Mouse (Mus musculus) common myeloid progenitor, adult 5-6 weeks (primary cell): ENCODE results near the gene Pla2g4f. TPM values are rescaled to one million over a fixed set of nuclear protein-coding genes. Genes with fewer than 3 reads are reported as not detected.
A peak's percentile ranks its signal among the peaks of the same experiment; 100 is the strongest.

Experiments used
- ATAC-seq: replicated peaks from 2 replicates; pipeline ENCODE4 v1.8.0; 2016; ENCODE audit warnings: low read depth, mild to moderate bottlenecking, moderate TSS enrichment, inconsistent platforms; ENCODE audit not compliant: poor library complexity, severe bottlenecking
- total RNA-seq: library from RNA; stranded (forward); fragments of 200-1000, 187-1606 nt; gene quantifications from 2 replicates; pipeline ENCODE4 v1.2.3, GENCODE M21; 2017

Gene Pla2g4f
- total RNA-seq, 1 experiment from 2014 or later: 0.27 TPM

DNA sequence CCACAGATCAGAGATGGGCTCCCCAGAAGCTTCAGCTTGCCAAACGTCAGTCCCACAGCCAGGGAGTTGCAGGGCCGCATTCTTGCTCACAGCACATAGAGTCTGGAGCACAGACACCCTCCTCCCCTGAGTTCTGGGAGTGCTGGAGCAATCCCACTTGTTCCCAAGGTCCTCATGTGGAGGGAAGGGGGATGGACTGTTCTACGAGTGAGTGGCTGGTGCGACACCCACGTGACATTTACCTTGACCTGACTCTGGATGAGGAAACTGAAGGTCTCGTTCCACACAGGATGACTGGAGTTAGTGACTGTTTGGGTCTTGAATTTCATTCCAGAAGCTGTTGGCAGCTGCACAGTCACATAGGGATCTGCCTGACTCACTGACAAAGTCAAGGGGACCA is 30.4 kb downstream of the Pla2g4f start:
- no peak for ATAC-seq

DNA sequence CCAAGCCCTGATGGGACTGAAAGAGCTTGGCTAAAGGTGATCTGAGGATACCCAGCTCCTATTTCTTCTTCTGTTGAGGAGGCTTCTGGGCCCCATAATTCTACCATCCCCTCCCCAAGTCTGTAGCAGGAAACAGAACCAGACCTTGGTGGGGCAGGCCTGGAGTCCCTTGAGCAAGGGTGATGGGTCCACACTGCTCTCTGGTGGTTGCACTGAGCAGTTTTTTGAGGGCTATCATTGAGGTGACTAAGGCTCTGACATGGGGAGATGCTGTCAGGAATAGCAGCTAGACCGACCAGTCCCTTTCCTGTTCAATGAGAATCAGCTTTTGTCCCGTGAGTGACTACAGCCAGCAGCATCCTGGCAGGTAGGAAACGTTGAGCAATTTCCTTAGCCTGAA is 32.7 kb downstream of the Pla2g4f start:
- no peak for ATAC-seq

DNA sequence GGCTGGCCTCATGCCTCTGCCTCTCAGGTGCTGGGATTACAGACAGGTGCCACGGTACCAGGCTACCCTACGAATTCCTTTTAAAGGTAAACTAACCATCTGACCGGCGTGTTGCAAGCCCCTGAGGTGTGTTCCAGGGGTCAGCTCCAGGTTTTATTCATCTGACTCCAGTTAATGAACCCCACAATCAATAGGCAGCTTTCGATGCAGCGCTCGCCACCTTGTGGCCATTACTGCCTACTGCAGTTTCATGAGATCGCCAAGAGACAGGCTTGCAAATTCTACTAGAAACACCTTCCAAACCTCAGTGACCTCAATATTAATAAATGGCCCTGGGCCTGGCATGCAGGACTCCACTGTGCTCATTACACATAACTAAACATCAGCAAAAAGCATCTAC is 34.0 kb downstream of the Pla2g4f start:
- ATAC-seq: peak; percentile 77

DNA sequence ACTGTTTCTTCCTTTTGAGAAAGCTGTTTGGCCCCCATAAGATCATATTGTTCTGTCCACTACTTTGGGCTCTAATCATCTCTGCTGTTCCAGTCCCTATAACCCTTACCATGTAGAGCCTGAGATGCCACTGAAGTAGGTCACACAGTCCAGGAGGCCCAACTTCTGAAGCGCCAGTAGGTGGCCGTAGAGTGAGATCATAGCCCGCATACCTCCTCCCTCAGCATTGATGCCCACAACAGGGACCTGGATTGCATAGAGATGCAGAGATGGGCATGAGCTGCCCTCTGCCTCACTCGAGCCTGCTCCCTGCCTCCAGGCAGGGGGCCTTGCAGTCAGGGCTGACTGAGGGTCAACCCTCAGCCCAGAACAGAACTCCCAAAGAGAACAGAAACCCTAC is 37.0 kb downstream of the Pla2g4f start:
- ATAC-seq: no peak

DNA sequence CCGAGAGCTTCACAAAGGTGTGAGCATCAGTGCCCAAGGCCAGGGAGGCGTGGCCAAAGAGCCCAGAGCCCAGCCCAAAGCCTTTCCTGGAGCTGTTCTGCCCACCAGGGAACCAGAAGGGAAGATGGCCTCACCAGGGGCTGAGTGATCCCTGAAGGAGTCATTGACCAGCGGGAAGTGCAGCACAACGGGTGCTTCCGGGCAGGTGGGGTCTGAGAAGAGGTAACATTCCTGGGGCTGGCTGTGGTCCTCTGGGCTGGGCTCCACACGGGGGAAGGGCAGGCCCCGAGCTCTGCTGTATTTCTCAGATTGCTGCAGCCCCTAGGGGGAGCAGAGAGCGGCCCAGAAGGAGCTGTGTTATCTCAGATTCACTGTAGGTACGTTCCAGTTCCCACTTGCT is 45.3 kb downstream of the Pla2g4f start:
- peak; percentile 77 for ATAC-seq

DNA sequence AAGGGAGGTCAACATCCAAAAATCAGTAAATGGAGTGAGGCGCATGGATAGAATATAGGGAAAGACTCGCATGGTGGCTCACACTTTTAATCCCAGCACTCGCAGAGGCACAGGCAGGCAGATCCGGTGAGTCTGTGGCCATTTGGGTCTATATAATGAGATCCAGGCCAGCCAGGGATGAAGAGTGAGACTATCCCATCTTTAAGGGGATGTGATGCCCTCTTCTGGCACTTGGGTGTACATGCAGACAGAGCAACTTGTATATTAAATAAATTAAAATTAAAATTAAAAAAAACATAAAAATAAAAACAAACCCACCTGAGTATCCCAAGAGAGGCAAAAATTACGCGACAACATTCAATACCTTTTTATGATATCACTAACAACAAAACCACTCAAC is 48.4 kb downstream of the Pla2g4f start:
- no peak for ATAC-seq

DNA sequence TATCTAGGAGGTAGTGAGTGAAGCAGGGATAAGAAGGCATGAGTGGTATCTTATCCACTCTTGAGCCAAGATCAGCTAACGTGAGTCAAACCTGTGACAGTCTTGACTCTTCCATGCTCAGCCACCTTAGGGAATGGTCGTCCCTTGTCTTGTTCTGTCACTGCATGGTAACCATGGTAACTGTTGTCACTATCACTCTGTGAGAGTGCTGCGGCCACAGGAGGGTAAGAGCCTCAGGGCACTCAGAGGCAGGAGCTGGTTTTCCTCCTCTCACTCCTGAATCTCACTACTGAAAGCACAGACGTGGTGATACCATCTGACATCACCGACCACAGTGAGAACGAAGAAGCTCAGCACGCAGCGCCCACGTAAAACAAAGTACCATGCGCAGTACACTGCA is 49.1 kb downstream of the Pla2g4f start:
- ATAC-seq: no peak

DNA sequence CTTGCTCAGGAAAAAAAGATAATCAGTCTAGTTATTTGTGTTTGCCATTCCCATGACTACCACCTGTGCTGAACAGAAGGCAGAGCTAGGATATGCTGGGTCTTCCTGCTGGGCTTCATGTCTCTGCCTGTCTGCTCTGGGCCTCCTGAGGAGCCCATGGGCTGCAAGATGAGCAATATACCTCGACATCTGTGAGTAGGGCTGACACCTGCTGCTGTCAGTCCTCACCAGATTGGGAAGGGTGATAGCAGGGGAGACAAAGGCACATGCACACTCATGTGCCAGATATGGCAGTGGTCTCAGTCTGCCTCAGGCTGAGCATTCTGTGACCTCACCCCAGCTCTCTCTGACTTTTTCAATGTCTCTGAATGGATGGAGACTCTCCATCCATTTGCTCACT is 51.1 kb downstream of the Pla2g4f start:
- no peak for ATAC-seq

DNA sequence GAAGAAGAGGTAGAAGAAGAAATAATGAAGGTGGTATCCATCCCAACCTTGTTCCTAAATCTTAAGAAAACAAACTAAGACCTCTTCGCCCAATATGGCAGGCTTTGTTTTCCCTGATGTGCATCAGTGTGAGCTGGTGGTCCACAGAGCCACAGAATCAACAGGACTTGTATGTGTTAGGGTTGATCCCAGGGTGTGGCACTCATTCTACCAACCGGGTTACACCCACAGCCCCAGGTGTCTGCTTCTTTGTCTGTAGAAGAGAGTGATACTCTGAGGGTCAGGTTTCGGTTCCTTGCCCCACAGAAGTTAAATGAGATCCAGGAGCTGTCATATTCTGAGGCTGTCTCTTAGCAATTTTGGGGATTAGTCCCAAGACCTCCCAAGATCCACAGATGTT is 52.6 kb downstream of the Pla2g4f start:
- no peak for ATAC-seq

DNA sequence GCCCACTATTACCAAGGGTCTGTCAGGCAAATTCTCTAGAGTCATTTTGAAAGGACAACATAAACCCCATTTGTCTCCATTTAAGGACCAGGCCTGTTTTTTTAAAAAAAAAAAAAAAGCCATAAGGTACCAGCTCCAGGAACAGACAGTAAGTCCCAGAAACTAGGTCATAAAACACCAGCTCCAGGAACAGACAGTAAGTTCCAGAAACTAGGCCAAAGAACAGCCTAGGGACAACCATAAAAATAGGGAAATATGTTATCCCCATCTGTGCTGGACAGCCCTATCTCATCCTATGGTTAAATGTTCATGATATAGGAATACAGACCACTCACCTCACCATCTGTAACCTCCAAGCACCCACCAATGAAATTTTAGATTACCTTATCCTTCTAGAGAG is 57.7 kb downstream of the Pla2g4f start:
- no peak for ATAC-seq

DNA sequence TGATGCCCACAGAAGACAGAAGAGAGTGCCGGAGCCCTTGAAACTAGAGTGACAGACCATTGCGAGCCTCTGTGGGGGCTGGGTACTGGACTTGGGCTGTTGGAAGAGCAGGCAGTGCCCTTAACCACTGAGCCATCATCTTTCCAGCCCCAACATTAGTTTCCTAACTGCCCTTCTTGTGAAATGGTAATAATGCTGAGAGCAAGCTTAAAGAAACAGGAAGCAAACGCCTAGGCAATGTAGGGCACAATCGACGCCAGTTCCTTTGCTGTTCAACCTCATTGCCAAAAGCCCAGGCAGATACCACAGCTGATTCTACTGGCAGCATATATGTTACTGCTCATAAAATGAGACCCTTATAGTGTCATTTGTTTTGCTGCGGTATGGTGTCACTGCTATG is 61.3 kb downstream of the Pla2g4f start:
- ATAC-seq: peak; percentile 22; the same call in 1 of the 2 replicates

Other genes with a start within 250 kb of the Pla2g4f start
- 28.3 and 31.0 TPM in 2 replicates for gene Ehd4, start 159.6 kb downstream of the Pla2g4f start, total RNA-seq
- not detected in 2 replicates for gene Pla2g4e, start 68.8 kb downstream of the Pla2g4f start, total RNA-seq
- not detected in 2 replicates for gene Pla2g4d, start 25.0 kb downstream of the Pla2g4f start, total RNA-seq
- 42.8 and 44.3 TPM in 2 replicates for gene Vps39, start 39.0 kb upstream of the Pla2g4f start, total RNA-seq
- 20.6 and 21.9 TPM in 2 replicates for gene Ganc, start 89.7 kb upstream of the Pla2g4f start, total RNA-seq
- 49.7 and 63.7 TPM in 2 replicates for gene Tmem87a, start 89.9 kb upstream of the Pla2g4f start, total RNA-seq
- gene Capn3, start 141.9 kb upstream of the Pla2g4f start, total RNA-seq: 1.2 and 1.7 TPM in 2 replicates
- 81.8 and 174 TPM in 2 replicates for gene Zfp106, start 249.7 kb upstream of the Pla2g4f start, total RNA-seq